Mouse (Mus musculus) kidney, postnatal 0 days (tissue): Measurements from ENCODE around the gene Brd1. TPM values are rescaled to one million over a fixed set of nuclear protein-coding genes. Genes with fewer than 3 reads are reported as not detected.
A peak's percentile ranks its signal among the peaks of the same experiment; 100 is the strongest.

Source experiments
- ATAC-seq: fragments of 200-750 bp; cut with Nextera tagmentation; replicated peaks from 2 replicates; pipeline ENCODE4 v1.8.0; 2017; ENCODE audit warnings: low read depth, moderate number of reproducible peaks, moderate TSS enrichment, moderate library complexity; ENCODE audit not compliant: low FRiP score
- DNase-seq: peaks from one replicate; pipeline ENCODE4 v3.0.0-alpha.2; 2016; ENCODE audit warnings: low spot score
- H3K27ac ChIP-seq: fragments of 300-500 bp; sonication (generic); 2 replicates; pipeline ENCODE4 v1.5.1; 2014; ENCODE audit warnings: mild to moderate bottlenecking
- H3K27me3 ChIP-seq: fragments of 300-500 bp; sonication (generic); 2 replicates; pipeline ENCODE4 v1.6.1; 2014; ENCODE audit warnings: low read length, mixed read lengths; ENCODE audit not compliant: insufficient read depth
- H3K36me3 ChIP-seq: fragments of 300-500 bp; sonication (generic); 2 replicates; pipeline ENCODE4 v1.6.1; 2014; ENCODE audit warnings: low read length, mixed read lengths; ENCODE audit not compliant: insufficient read depth
- H3K4me1 ChIP-seq: fragments of 300-500 bp; sonication (generic); replicated peaks from 2 replicates; pipeline ENCODE4 v1.6.1; 2014; ENCODE audit warnings: antibody characterized with exemption, low read length, mixed read lengths; ENCODE audit not compliant: insufficient read depth
- H3K4me2 ChIP-seq: fragments of 300-500 bp; sonication (generic); 2 replicates; pipeline ENCODE4 v1.6.1; 2014; ENCODE audit warnings: mild to moderate bottlenecking, low read length, moderate library complexity, mixed read lengths
- H3K4me3 ChIP-seq: fragments of 300-500 bp; sonication (generic); replicated peaks from 2 replicates; pipeline ENCODE4 v1.5.1; 2014; ENCODE audit warnings: low read depth, low read length
- H3K9ac ChIP-seq: fragments of 300-500 bp; sonication (generic); 2 replicates; pipeline ENCODE4 v1.6.1; 2014; ENCODE audit warnings: low read depth, low read length
- H3K9me3 ChIP-seq: fragments of 300-500 bp; sonication (generic); replicated peaks from 2 replicates; pipeline ENCODE4 v1.6.1; 2016; ENCODE audit warnings: low read length, inconsistent platforms, mixed read lengths
- CTCF ChIP-seq: IDR thresholded peaks from 2 replicates; pipeline ENCODE4 v1.5.1; 2016; ENCODE audit warnings: antibody characterized with exemption, low read depth, mild to moderate bottlenecking, moderate library complexity
- WGBS: fragments of 180-500 bp; shearing (Covaris S2); extraction: QIAGEN DNeasy Blood & Tissue Kit; methylation state at CpG from one replicate; pipeline ENCODE4 v1.1.7; 2014; 5-methylcytosine and 5-hydroxymethylcytosine counted together
- polyA plus RNA-seq: library from polyadenylated mRNA; unstranded; fragments of >200 nt; fragmentation: Nextera tagmentation; extraction: Ambion mirVana; gene quantifications from 2 replicates; pipeline ENCODE4 v1.2.1, GENCODE M21; 2015

Brd1 gene
- polyA plus RNA-seq, 1 experiment from 2014 or later, result 16.9 TPM

- ATAC-seq (no peak), DNase-seq (peak; percentile 50)
- Histone ChIP-seq H3K9ac (no peak overlapping the region), H3K4me1 (no peaks in the 10 kb centered on the region), H3K9me3 (no peaks in the 10 kb centered on the region), H3K4me2 (no peak overlapping the region), H3K27me3 (no peaks in the 10 kb centered on the region), H3K4me3 (no peak overlapping the region), H3K36me3 (no peaks in the 10 kb centered on the region), H3K27ac (no peak overlapping the region)
- peak; percentile 83 for TF ChIP-seq CTCF
- 26% methylated on average over 13 of the region's 13 CpGs for WGBS
Observed at GRCm38 (mm10) chr15:88651019-88651418, 83.0 kb downstream of the Brd1 start.

Other genes with a start within 250 kb of the Brd1 start
- gene Zdhhc25, start 133.9 kb downstream of the Brd1 start, polyA plus RNA-seq, result not detected in 2 replicates
- 11.8 and 13.3 TPM in 2 replicates for gene Zbed4, start 17.4 kb upstream of the Brd1 start, polyA plus RNA-seq
- gene Alg12, start 85.1 kb upstream of the Brd1 start, polyA plus RNA-seq, result 9.8 and 11.2 TPM in 2 replicates
- gene Creld2, start 85.4 kb upstream of the Brd1 start, polyA plus RNA-seq, result 79.0 and 89.8 TPM in 2 replicates
- gene Pim3, start 128.0 kb upstream of the Brd1 start, polyA plus RNA-seq, result 83.4 and 88.6 TPM in 2 replicates
- gene Ttll8, start 220.2 kb upstream of the Brd1 start, polyA plus RNA-seq, result not detected in 2 replicates
- gene Mlc1, start 244.8 kb upstream of the Brd1 start, polyA plus RNA-seq, result 0.07 TPM in 1 of 2 replicates, not detected in the other
- not detected in 2 replicates for gene Mov10l1, start 248.7 kb upstream of the Brd1 start, polyA plus RNA-seq